Mouse (Mus musculus) forebrain, embryonic 10.5 days (tissue): ENCODE data around the gene Ackr2. TPM values are rescaled to one million over a fixed set of nuclear protein-coding genes. Genes with fewer than 3 reads are reported as not detected.

Experiments
- polyA plus RNA-seq: library from polyadenylated mRNA; unstranded; fragments of >200 nt; fragmentation: Nextera tagmentation; extraction: Ambion mirVana; gene quantifications from 2 replicates; pipeline ENCODE4 v1.2.1, GENCODE M21; 2016

The Ackr2 gene
- polyA plus RNA-seq, 1 experiment from 2014 or later = 0.50 TPM

Other genes with a start within 250 kb of the Ackr2 start
- gene Sec22c, start 192.9 kb upstream of the Ackr2 start, polyA plus RNA-seq = 15.3 and 18.6 TPM in 2 replicates
- gene Ss18l2, start 188.0 kb upstream of the Ackr2 start, polyA plus RNA-seq = 85.3 and 87.5 TPM in 2 replicates
- 52.9 and 60.5 TPM in 2 replicates for gene Nktr, start 179.2 kb upstream of the Ackr2 start, polyA plus RNA-seq
- 4.1 and 4.8 TPM in 2 replicates for gene Zfp651, start 139.0 kb upstream of the Ackr2 start, polyA plus RNA-seq
- gene Klhl40, start 120.7 kb upstream of the Ackr2 start, polyA plus RNA-seq = 0.12 TPM in 1 of 2 replicates, not detected in the other
- gene Hhatl, start 105.8 kb upstream of the Ackr2 start, polyA plus RNA-seq = not detected in 2 replicates
- gene Ccdc13, start 58.9 kb upstream of the Ackr2 start, polyA plus RNA-seq = 2.6 and 2.7 TPM in 2 replicates
- gene Higd1a, start 40.0 kb upstream of the Ackr2 start, polyA plus RNA-seq = 229 and 238 TPM in 2 replicates
- not detected in 2 replicates for gene Cyp8b1, start 17.9 kb downstream of the Ackr2 start, polyA plus RNA-seq
- gene Fam198a, start 52.6 kb downstream of the Ackr2 start, polyA plus RNA-seq = 0.41 and 0.58 TPM in 2 replicates
- 12.5 and 13.6 TPM in 2 replicates for gene Pomgnt2, start 98.8 kb downstream of the Ackr2 start, polyA plus RNA-seq
- gene Snrk, start 218.9 kb downstream of the Ackr2 start, polyA plus RNA-seq = 31.8 and 35.4 TPM in 2 replicates